Mouse (Mus musculus) lung, postnatal 4 days (tissue): ENCODE measurements around the gene Ift43.

ENCODE experiments used
- DNase-seq, 2 experiments: peaks; one replicate each; pipeline ENCODE4 v3.0.0; 2021

The Ift43 gene

DNA sequence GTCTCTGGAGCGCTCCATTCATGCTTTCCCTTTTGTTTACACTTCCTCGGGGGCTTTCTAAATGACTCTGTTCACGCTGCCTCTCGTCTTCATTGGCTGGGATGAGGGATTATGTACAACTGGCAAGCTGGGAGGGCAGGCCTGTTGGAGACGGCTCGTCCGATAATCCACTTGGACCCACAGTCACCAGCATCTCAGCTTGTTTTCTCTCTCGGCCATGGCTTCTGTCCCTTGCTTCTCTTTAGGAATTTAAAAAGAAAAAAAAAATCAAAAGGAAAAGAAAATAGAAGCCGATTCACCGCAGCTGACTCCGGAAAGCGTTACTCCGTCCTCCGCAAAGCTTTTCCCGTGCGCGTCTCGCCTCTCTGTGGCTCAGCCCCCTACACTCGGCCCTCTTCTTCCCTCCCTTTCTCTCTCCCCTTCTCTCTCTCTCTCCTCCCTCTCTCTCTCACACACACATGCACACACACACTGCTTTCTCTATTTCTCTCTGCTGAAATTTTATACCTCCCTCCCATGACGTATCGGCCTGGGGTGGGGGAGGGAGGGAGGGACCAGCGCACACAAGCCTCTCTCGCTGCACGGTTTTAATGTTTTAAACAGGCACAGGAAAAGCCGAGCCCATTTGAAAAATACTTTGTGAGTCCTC lies 3.7 kb upstream of the Ift43 start, which contains the start of gene Tgfb3:
Gene Tgfb3, minus strand, starts transcription at position 489 of the 649 bp plus-strand sequence.
- DNase-seq: peak; percentile 62 to 63

DNA sequence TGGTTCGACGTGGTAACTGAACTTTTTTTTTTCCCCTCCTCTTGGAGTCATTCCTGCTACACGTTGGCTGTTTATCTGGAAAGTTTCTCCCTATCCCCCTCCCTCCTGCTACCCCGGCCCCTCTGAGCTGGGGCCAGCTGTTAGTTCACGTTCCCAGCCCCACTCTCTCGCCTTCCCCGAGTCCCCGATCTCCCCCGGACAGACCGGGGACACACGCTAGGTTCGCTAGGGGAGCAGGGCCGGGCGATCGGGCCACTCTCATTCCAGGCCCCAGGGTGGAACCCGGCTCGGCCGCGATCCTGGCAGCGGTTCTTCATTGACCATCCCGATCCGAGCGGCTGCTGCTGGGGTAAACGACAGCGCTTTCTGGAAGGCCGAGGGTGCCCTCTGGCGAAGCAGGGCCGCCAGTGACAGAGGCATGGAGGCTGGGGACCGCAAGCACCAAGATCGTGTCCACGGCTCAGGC lies 3.1 kb upstream of the Ift43 start:
- peak; percentile 94 to 95 for DNase-seq

DNA sequence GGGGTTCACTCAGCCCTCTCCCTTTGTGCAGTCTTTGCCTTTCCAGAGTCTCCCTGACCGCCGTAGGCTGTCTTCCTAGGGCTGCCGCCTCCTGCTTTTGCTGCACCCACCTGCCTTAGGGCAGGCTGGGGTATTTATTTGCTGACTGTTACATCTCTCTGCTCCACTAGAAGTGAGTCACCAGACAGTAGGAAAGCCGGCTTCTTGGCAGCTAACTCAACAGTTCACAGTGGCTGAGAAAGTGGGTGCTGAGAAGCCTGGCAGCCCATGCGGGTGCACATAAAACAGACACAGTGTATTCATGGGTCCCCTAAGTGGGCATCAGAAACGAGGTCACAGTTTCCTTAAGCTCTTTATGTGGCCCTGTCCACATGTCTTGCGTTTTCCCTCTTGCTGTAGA lies 3.5 kb downstream of the Ift43 start:
- no peak for DNase-seq

DNA sequence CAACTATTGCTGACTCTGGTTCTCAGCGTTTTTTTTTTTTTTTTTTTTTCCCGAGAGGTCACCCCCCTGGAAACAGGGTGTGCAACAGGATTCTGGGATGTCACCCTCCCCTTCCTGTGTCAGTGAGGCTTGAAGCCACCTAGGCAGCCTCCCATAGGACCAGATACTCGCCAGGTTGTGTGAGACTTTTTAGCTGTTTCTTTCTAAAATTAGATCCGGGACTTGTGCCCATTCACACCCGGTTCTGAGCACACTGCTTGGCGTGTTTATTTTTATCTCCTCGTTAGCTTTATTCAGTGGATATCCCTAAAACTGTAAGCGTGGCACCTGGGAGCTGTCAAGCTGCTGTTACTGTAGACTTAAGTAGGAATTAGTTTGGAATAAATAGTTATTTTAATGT lies 4.2 kb downstream of the Ift43 start:
- no peak for DNase-seq

DNA sequence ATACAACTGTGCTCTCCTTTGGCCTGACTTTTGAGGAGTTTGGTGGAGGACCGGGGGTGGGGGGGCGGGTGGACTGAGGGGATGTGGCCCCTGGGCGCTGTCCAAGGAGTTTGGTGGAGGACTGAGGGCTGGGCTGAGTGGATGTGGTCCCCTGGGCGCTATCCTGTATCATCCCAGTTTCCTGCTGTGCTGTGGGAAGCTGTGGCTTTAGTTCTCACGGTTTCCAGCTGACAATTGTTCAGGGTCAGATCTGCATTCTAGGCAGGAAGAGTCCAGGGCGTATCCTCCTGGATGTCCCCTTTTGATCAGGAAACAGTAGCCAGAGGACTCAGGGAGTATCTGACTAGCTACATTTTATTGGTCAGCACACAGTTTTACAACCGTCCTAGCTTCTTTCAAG lies 5.7 kb downstream of the Ift43 start:
- peak; percentile 37 to 56 for DNase-seq

DNA sequence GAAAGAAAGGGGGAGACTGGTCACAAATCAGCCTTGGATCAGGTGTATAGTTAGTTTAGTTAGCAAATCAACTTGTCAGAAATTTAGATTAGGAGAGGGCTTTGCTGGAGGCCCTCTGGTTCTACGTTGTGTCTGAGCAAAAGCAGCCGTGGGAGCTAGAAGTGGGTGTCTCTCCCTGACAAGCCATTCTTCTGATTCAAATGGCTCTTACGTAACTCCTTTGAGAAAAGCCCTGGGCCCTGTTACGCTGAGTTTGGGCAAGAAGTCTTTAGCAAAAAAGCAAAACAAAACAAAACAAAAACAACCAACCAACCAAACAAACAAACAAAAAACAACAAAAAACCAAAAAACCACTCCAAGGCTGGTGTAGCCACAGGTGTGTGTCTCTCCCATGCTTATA lies 8.4 kb downstream of the Ift43 start:
- DNase-seq: no peak

DNA sequence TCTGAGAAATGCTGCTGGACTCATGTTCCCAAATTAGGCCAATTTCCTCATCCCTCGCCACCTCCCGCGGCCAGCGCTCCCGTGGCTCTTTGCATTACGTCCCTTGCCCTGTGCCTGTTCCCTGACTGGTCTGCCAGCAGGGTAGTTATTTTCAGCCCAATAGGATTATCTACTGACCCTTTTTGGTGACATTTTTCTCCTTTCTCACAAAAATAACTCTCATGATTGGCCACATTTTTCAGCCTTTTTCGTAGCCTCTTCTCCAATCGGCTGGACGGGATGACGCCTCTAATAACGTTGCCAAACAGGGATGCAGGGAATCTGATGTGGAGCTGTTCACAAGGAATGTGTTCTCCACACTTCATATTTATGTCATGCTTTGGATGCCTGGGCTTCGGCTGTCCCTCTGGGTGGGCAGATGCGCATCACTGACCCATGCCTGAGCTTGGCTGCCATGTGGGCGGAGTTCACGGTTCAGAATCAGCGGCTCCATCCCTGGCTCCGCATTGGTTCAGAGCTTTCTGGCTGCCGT lies 9.3 kb downstream of the Ift43 start:
- DNase-seq: peak; percentile 72 to 87

DNA sequence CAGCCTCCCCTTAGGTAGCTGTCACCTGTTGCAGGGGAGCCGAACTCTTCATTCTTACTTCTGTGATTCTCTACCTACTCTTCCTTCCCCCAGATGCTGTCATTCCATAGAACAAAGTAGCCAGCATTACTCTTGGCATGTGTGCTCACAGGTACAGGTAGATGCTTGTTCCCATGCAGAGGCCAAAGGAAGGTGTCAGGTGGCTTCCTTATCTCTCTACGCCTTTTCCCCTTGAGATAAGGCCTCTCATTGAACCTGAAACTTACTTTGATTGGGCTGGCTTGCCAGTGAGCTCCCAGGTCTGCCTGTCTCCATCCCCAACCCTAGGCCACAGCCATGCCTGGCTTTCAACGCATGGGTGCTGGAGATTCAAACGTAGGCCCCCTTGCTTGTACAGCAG lies 11.7 kb downstream of the Ift43 start:
- DNase-seq: no peak

DNA sequence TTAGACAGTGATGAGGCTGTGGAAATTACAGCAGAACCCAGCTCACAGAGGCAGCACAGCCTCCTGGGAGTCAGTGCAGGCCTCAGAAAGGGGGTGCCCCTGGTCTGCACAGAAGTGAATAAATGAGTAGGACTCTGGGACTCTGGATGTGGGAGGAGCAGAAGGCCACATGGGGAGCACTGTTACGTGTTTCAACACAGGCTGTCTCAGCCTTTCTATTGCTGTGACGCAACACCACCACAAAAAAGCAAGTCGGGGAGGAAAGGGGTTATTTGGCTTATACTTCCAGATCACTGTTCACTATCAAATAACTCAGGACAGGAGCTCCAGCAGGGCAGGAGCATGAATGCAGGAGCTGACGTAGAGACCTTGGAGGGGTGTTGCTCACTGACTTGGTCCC lies 13.5 kb downstream of the Ift43 start:
- DNase-seq: no peak

DNA sequence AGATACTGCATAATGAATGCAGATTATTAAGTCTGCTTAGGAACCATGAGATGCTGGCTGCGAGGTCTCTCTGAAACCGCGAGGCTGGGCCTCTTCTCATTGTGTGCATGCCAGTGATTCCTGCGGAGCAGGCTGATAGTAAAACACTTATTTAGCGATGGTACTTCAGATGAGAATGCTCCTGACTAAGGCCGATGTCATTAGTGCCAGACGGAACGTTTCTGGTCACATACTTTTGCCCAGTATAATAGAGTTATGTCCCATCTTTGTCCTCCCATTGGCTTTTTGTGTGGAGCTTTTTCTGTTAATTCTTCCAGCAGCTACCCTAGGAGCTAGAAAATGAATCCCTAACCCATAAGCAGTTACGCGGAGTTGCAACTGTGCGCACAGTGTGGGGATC lies 15.4 kb downstream of the Ift43 start:
- DNase-seq: no peak

DNA sequence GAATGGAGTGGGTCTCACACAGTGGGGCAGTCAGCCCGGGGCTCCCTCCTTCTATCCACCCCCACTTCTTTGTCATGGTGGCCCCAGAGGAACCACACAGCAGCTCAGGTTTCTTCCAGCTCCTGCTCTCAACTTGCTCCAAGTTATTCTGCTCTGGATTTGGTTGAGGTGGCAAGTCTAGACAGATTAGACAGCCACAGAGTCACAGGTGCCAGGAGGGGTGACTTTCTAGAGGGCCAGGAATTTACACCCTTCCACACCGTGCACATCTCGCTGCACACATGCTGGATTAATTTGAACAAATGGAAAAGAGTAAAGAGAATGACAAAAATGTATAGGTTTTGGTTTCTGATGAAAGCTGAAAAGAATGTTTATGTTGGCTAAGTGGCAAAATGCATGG lies 18.4 kb downstream of the Ift43 start:
- DNase-seq: no peak

DNA sequence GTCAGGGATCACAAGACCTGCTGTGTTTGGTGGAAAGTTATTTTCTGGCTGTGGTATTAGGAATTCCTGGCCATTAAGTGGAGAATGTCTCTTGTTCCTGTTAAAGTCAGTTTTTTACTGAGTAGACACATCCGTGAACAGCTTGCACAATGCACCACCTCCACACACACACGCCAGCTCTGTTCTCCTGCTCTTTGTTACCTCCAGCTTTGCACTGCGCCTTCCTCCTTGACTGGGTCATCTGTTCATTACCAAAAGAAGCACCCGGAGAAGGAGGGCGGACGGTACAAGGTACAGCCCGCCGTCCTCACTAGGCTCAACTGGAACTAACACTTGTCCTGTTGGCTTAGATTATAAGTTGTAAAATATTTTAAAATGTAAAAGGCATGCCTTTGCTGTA lies 20.3 kb downstream of the Ift43 start:
- no peak for DNase-seq

DNA sequence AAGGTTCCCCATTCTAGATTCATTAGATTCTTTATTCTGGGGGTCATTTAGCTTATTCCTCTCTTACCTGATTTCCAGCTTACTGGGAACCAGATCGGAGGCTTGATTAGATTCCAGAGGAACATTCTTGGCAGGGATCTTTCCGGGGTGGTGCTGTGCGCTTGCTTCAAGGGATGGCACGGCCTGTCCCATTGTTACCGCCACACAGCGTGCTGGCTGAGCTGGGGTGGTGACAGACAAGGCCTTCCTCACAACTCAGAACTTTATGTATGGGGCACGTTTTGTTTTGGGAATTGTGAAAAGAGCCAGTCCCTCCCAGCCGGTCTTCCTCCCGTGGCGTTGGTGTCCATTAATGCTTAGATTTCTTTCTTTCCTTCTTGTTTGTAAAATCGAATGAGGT lies 21.1 kb downstream of the Ift43 start:
- DNase-seq: peak in 1 of 2 experiments; percentile 47

DNA sequence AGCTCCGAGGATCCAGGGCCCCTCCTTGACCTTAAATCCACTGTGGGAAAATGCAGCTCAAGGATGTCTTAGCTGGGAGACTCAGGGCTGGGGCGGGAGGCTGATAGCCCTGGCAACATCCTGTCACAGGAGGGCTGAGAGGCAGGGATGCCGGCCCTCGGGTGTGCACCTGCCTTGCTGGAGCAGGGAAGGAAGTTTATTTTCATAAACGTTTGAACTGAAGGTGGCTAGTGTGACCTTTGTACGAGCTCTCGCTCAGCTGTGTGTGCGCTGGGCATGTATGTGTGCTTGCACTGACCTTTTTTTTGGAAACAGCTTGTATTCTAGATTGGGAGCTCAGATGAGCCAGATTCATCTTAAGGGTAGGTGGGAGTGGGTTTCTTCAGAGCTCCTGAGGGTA lies 21.5 kb downstream of the Ift43 start:
- no peak for DNase-seq

DNA sequence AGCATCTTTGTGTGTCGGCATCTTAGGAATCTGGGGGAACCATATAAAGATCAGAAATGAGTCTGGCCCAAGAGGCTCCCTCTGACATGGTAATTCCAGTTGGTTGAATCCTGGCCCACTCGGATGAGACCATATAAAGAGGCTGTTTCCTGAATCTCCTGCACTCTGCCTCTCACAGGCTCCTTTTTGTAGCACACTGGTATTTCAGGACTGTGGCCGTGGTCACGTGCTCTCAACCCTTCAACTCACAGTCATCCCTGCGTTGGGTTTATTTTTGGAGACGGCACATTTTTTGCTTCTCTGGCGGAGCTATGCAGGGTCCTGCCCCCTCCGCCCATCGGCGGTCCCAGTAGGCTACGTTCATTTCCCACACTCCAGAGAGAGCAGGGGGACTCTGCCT lies 22.0 kb downstream of the Ift43 start:
- peak; percentile 47 to 73 for DNase-seq

DNA sequence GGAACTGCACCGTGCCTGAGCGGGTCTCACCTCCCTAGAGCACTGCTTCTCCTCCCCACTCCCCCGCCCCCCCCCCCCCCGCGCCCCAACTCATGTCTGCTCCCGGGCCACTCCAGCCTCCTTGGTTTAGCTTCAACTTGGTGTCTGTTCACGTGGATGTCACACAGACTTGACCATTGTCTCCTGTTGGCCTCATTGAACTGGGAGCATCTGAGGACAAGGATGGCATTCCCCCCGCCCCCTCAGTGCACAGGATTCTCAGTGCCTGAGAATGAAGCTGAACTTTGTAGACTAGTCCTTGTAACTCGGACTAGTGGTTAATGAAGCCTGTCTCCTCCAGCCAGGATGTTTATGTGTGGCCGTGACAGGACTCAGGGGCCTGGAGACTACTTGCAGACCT lies 23.2 kb downstream of the Ift43 start:
- no peak for DNase-seq

DNA sequence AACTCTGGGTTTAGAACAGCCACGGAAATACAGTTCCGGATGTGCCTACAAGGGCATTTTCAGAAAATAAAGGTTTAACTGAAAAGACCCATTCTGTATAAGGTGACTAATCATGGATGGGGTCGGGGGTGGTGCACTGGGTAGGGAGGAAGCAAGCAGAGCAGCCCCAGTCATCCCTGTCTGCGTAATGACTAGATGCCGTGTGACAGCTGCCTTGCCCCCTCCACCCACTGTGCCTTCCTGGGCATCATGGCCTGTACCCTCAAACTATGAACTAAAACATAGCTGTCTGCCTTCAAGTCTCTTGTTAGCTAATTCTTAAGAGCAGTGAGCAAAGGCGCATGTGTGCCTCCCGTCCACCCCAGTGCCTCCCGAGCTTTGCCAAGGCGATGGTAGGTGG lies 23.7 kb downstream of the Ift43 start:
- DNase-seq: no peak

DNA sequence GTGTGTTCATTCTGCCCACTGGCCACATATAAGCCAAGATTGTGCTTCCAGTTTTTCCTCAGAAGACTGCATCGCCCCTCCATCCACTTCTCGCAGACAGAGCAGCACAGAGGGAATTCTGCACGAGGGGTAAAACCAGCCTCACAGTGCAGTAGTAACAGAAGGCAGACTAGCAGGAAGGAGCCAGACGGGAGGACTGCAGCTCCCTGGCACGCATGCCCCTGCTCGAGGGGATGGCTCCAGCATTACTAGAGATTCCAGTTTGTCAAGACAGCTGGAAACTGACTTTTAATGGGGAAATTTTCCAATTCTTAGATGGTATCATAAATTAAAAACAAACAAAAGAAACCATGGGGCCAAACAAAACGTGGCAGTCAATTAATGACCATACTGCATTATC lies 25.3 kb downstream of the Ift43 start:
- DNase-seq: no peak

DNA sequence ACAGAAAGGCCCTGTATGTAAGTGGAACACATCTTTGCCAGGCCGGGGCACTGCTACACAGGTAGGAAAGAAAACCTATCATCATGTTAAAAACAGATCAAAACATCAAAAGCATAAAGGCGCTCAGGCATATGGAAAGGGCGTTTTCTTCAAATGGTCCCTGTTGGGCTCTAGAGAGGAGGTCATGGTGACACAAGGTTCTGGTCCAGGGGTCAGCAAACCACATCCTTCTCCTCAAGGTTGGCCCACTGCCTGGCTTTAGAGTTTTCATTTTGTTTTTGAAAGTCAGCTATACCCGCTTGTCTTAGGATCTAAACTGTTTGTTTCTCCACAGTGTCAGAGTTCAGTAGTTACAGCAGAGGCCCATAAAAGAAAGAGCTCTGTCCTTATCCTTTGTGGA lies 27.2 kb downstream of the Ift43 start:
- DNase-seq: no peak

DNA sequence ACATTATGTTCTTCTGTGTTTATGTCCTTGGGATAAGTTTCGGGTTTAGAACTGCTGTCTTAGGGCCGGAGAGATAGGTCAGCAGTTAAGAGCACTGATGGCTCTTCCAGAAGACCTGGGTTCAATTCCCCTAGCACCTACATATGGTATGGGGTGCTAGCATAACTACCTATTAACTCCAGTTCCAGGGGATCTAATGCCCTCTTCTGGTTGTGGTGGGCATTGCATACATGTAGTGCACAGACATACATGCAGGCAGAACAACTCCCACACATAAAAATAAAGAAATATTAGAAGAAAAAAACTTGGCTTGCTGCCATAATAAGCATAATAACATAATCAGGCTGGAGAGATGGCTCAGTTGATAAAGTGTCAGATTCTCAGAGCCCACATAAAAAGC lies 28.3 kb downstream of the Ift43 start:
- peak in 1 of 2 experiments; percentile 48 for DNase-seq

DNA sequence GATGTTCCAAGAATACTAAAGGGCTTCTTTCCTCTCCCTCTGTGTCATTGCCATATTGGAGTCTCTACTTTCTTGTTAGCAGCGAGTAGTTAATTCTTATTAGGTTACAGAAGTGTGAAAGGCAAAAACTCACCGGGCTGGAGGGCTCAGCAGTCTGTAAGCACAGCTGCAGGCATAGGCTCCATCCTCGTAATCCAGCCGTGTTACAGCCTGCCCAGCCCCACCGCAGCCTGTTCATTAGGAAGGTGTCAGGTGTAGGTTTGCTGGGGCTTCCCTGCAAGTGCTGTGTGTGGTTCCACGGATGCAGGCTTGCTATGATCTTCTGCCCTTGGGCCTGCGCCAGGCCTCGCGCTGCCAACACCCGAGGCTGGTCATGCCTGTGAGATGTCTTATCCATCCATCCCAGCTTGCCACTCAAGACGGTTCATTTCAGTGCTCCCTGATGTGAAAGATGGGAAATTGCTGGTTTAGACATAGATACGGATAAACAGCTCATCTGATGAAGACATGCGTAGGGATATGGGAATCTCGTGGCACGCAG lies 34.0 kb downstream of the Ift43 start:
- DNase-seq: no peak

DNA sequence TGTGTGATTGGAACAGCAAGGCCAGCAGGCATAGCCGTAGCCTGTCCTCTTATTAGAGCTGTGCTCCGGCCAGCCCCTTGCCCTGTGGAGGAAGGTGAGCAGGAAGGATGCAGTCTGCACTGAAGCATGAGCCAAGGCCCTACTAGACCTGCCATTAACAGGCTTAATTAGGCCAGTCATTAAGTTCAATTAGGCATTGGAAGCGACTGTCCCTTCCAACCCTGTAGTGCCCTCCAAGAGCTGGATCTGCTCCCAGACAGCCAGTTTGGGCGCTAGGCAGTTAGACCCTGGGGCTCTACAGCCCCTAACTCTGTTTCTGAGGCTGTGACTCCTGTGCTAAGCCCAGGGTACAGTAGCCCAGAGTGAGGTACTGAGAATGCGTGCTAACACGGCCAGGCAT lies 41.7 kb downstream of the Ift43 start:
- DNase-seq: no peak

DNA sequence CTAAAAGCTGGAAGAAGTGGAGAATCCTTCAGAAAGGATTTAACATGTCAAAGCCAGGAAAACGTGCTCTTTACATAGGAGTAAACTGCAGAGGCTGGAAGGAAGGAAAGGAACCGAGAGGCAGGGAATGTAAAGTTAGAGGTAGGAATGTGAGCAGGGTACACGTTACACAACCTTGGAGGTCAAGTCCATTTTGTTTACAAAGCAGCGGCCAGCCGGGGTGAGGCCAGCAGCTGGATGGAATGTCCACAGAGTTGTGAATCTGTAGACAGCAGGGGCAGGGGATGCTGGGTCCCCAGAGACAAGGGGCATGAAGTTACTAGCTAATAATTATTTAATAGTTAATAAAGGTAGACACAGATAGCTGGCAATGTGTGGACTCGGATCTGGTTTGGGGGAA lies 45.8 kb downstream of the Ift43 start:
- peak; percentile 47 to 81 for DNase-seq

DNA sequence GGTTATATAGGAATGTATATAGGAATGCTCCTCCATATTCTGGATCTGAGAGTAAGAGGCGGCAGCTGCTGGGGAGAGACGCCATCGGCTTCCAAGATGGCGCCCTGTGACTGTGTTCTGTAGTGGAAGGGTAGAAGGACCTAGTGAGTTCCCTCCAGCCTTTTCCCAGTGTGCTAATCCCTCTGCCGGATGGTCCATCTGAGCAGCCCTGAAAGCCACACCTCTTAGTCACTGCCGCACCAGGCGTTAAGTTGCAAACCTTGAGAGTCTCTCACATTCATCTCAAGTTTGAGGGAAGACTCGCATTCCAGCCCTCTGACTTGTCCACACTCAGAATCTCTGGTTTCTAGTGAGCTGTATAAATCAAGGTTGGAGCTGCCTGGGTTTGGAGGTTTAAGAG lies 46.7 kb downstream of the Ift43 start:
- no peak for DNase-seq

DNA sequence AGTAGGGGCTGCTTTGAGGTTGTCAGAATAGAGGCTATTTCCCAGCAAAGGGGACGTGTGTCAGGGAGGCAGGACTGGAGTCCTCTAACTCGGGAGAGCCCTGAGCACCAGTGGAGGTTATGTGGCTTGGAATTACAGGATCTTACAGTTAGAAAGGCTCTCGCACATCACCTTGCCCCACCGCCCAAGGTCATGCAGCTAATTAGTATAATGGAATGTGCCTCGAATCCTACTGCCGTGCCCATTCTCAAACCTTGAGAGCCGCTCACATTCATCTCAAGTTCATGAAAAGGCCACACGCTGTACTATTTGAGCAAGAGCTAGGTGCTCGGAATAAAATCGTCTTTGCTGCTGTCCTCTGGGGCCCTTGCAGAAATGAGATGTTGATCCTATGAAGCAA lies 47.4 kb downstream of the Ift43 start:
- DNase-seq: no peak
